Mouse (Mus musculus) adrenal gland, postnatal 36 days (tissue): ENCODE measurements at regions not wholly inside any gene's neighbourhood (a gene's known extent, or its start where the extent isn't known, plus 50 kb on each side); places are given as distances from the start of the nearest gene placed in this dataset.

ENCODE experiments used
- DNase-seq, 2 experiments: peaks; one replicate each; pipeline ENCODE4 v3.0.0; 2021; ENCODE audit warnings: mixed read lengths in 1 of 2

GRCm38 (mm10) chr9:52841105-52841504 is 161.5 kb upstream of the AI593442 start:
- DNase-seq, result no peak

GRCm38 (mm10) chr9:52839996-52840395 is 160.4 kb upstream of the AI593442 start:
- no peak for DNase-seq

GRCm38 (mm10) chr9:52836151-52836630 is 156.6 kb upstream of the AI593442 start:
- DNase-seq, result no peak

- DNase-seq, result no peak
These were observed 156.0 kb upstream of the AI593442 start for GRCm38 (mm10) chr9:52835481-52836150.

- DNase-seq, result no peak
These were observed 147.2 kb upstream of the AI593442 start for GRCm38 (mm10) chr9:52826781-52827180.

- no peak for DNase-seq
These were observed 136.7 kb upstream of the AI593442 start for GRCm38 (mm10) chr9:52816309-52816708.

- no peak for DNase-seq
These were observed 123.4 kb upstream of the AI593442 start for GRCm38 (mm10) chr9:52802969-52803368.

- no peak for DNase-seq
These were observed 122.2 kb upstream of the AI593442 start for GRCm38 (mm10) chr9:52801801-52802200.

- no peak for DNase-seq
These were observed 120.9 kb upstream of the AI593442 start for GRCm38 (mm10) chr9:52800476-52800875.

GRCm38 (mm10) chr9:52792596-52792995 is 113.0 kb upstream of the AI593442 start:
- no peak for DNase-seq

- DNase-seq, result no peak
These were observed 102.9 kb upstream of the AI593442 start for GRCm38 (mm10) chr9:52782520-52782919.

GRCm38 (mm10) chr9:52776542-52776941 is 97.0 kb upstream of the AI593442 start:
- DNase-seq, result no peak

- DNase-seq, result no peak
These were observed 95.7 kb upstream of the AI593442 start for GRCm38 (mm10) chr9:52775232-52775631.

GRCm38 (mm10) chr9:52768056-52768455 is 88.5 kb upstream of the AI593442 start:
- no peak for DNase-seq

GRCm38 (mm10) chr9:52765809-52766208 is 86.2 kb upstream of the AI593442 start:
- no peak for DNase-seq

- no peak for DNase-seq
These were observed 83.3 kb upstream of the AI593442 start for GRCm38 (mm10) chr9:52762836-52763235.

- DNase-seq, result no peak
These were observed 81.7 kb upstream of the AI593442 start for GRCm38 (mm10) chr9:52761257-52761656.

- DNase-seq, result no peak
These were observed 68.8 kb upstream of the AI593442 start for GRCm38 (mm10) chr9:52748366-52748765.

GRCm38 (mm10) chr9:52738560-52739100 is 59.0 kb upstream of the AI593442 start:
- DNase-seq, result no peak
